Mouse (Mus musculus): ENCODE measurements around the gene Rpgr.

DNA sequence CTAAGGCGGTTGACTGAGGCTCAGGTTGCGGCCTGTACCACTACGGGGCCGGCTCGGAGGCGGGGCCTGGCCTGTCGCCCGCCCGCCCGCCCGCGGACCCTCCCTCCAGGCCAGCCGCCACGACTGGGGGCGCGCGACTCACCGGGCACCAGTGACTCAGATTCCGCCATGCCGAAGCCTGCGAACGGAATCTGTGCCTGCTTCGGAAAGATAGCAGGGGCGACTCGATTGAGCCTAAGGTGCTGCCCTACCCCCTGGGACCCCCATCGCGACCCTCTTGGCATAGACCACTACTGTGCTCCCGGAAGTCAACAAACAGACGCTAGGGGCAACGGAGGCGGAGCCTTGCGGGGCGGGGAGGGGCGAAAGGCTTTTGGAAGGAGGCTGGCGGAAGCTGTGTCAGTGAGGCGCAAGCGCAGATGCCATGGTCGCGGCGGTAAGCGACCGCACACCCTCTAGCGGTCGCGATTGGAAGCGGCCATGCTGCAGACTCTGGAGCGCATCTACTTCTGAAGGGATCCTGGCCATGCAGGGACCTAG is at the start of gene Rpgr:
- peak; percentile 89 for TF ChIP-seq CTCF (IDR thresholded peaks at IDR 0.05)
- TF ChIP-seq POLR2A (IDR thresholded peaks at IDR 0.05; ENCODE audit: insufficient read depth, low read depth, low read length): no peak

Measured in heart, adult 2 months (tissue).